ENCODE assay signal across 16 mouse cellular contexts in genomic region chr3:129488774-129489173, GRCm38 (mm10).
"Had no signal": no experiment of that assay in that cellular context is flagged by ENCODE, and none has a peak within 500 bp of the region (broad histone marks: within the 10 kb centered on the region; RNA-seq: fewer than 3 reads in every experiment).

No protein-coding gene starts in this region.

- H3K4me2 ChIP-seq: limb, embryonic 12.5 days; midbrain, embryonic 12.5 days had no signal

- H3K4me3 ChIP-seq: layer of hippocampus, adult 2 months; limb, embryonic 12.5 days; midbrain, embryonic 12.5 days had no signal

- ATAC-seq: lung, postnatal 0 days had no signal

- H3K27me3 ChIP-seq: limb, embryonic 12.5 days; midbrain, embryonic 12.5 days had no signal

- H3K4me1 ChIP-seq: limb, embryonic 12.5 days; midbrain, embryonic 12.5 days had no signal

- H3K36me3 ChIP-seq: limb, embryonic 12.5 days; midbrain, embryonic 12.5 days had no signal

- H3K27ac ChIP-seq: kidney, postnatal 0 days; layer of hippocampus, adult 2 months; limb, embryonic 12.5 days; liver, embryonic 14.5 days; midbrain, embryonic 12.5 days; stomach, postnatal 0 days had no signal

- DNase-seq: kidney, adult 11 months; kidney, adult 9 months; kidney, postnatal 4 days; liver; lung, adult 2 months; lung, postnatal 36 days; right cerebral cortex, adult 18-20 months; right cerebral cortex, postnatal 25 days; thymus, postnatal 4 days had no signal

- H3K9ac ChIP-seq: limb, embryonic 12.5 days; liver, embryonic 14.5 days; midbrain, embryonic 12.5 days had no signal

- H3K9me3 ChIP-seq: limb, embryonic 12.5 days; midbrain, embryonic 12.5 days had no signal
